Mouse (Mus musculus) kidney, postnatal 0 days (tissue): ENCODE data around the gene Tceanc2. TPM values are rescaled to one million over a fixed set of nuclear protein-coding genes. Genes with fewer than 3 reads are reported as not detected.

Source experiments
- ATAC-seq: fragments of 200-750 bp; cut with Nextera tagmentation; replicated peaks from 2 replicates; pipeline ENCODE4 v1.8.0; 2017; ENCODE audit warnings: low read depth, moderate number of reproducible peaks, moderate TSS enrichment, moderate library complexity; ENCODE audit not compliant: low FRiP score
- DNase-seq: peaks from one replicate; pipeline ENCODE4 v3.0.0-alpha.2; 2016; ENCODE audit warnings: low spot score
- H3K27ac ChIP-seq: fragments of 300-500 bp; sonication (generic); 2 replicates; pipeline ENCODE4 v1.5.1; 2014; ENCODE audit warnings: mild to moderate bottlenecking
- H3K27me3 ChIP-seq: fragments of 300-500 bp; sonication (generic); 2 replicates; pipeline ENCODE4 v1.6.1; 2014; ENCODE audit warnings: low read length, mixed read lengths; ENCODE audit not compliant: insufficient read depth
- H3K36me3 ChIP-seq: fragments of 300-500 bp; sonication (generic); 2 replicates; pipeline ENCODE4 v1.6.1; 2014; ENCODE audit warnings: low read length, mixed read lengths; ENCODE audit not compliant: insufficient read depth
- H3K4me1 ChIP-seq: fragments of 300-500 bp; sonication (generic); replicated peaks from 2 replicates; pipeline ENCODE4 v1.6.1; 2014; ENCODE audit warnings: antibody characterized with exemption, low read length, mixed read lengths; ENCODE audit not compliant: insufficient read depth
- H3K4me2 ChIP-seq: fragments of 300-500 bp; sonication (generic); 2 replicates; pipeline ENCODE4 v1.6.1; 2014; ENCODE audit warnings: mild to moderate bottlenecking, low read length, moderate library complexity, mixed read lengths
- H3K4me3 ChIP-seq: fragments of 300-500 bp; sonication (generic); replicated peaks from 2 replicates; pipeline ENCODE4 v1.5.1; 2014; ENCODE audit warnings: low read depth, low read length
- H3K9ac ChIP-seq: fragments of 300-500 bp; sonication (generic); 2 replicates; pipeline ENCODE4 v1.6.1; 2014; ENCODE audit warnings: low read depth, low read length
- H3K9me3 ChIP-seq: fragments of 300-500 bp; sonication (generic); replicated peaks from 2 replicates; pipeline ENCODE4 v1.6.1; 2016; ENCODE audit warnings: low read length, inconsistent platforms, mixed read lengths
- CTCF ChIP-seq: IDR thresholded peaks from 2 replicates; pipeline ENCODE4 v1.5.1; 2016; ENCODE audit warnings: antibody characterized with exemption, low read depth, mild to moderate bottlenecking, moderate library complexity
- WGBS: fragments of 180-500 bp; shearing (Covaris S2); extraction: QIAGEN DNeasy Blood & Tissue Kit; methylation state at CpG from one replicate; pipeline ENCODE4 v1.1.7; 2014; 5-methylcytosine and 5-hydroxymethylcytosine counted together
- polyA plus RNA-seq: library from polyadenylated mRNA; unstranded; fragments of >200 nt; fragmentation: Nextera tagmentation; extraction: Ambion mirVana; gene quantifications from 2 replicates; pipeline ENCODE4 v1.2.1, GENCODE M21; 2015

Tceanc2 gene
- polyA plus RNA-seq, 1 experiment from 2014 or later = 37.4 TPM

GRCm38 (mm10) chr4:107098375-107098774, 80.5 kb downstream of the Tceanc2 start:
- no peak for ATAC-seq
- no peaks in the 10 kb centered on the region for H3K27me3 ChIP-seq
- no peak overlapping the region for H3K27ac ChIP-seq
- no peak for DNase-seq
- H3K4me3 ChIP-seq = no peak overlapping the region
- no peak overlapping the region for H3K4me2 ChIP-seq
- no peak overlapping the region for H3K9ac ChIP-seq
- no peak for TF ChIP-seq CTCF
- no peaks in the 10 kb centered on the region for H3K36me3 ChIP-seq
- no peaks in the 10 kb centered on the region for H3K4me1 ChIP-seq
- no peaks in the 10 kb centered on the region for H3K9me3 ChIP-seq
- 51% methylated on average over 10 of the region's 10 CpGs for WGBS

GRCm38 (mm10) chr4:107097871-107098270, 81.0 kb downstream of the Tceanc2 start:
- H3K36me3 ChIP-seq = no peaks in the 10 kb centered on the region
- no peak overlapping the region for H3K4me3 ChIP-seq
- no peak overlapping the region for H3K9ac ChIP-seq
- no peak overlapping the region for H3K27ac ChIP-seq
- H3K9me3 ChIP-seq = no peaks in the 10 kb centered on the region
- ATAC-seq (no peak), DNase-seq (no peak)
- no peak overlapping the region for H3K4me2 ChIP-seq
- H3K4me1 ChIP-seq = no peaks in the 10 kb centered on the region
- H3K27me3 ChIP-seq = no peaks in the 10 kb centered on the region
- 0 out of 2 replicates have a peak, but pooled peaks have one; percentile 4 for TF ChIP-seq CTCF
- WGBS = 27% methylated on average over 15 of the region's 15 CpGs

DNA sequence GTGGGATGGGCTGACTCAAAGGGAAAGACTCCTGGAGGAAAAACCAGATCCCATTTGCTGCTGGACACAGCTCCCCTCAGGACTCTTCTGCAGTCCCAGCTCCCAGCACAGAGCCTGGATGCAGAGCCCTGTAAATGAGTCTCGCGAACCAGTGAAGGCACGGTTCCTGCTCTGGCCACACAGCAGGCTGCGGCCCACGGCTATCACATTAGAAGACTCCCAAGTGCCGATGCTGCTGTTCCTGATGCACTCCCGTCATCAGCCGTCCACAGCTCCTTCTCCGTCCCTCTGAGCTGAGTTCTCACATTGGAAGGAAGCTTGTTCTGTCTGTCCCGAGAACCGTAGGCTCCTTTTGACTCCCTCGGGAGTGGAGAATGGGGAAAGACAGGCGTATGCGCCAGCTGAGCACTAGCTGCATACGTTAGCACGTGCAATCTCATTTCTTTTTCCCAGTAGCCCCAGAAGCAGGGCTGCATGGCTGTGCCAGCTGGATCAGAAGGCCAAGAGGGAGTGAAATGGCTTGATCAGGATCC, 82.0 kb downstream of the Tceanc2 start, which contains the start of gene Cdcp2:
TSS of gene Cdcp2 (plus strand) at position 51 of the 533 bp plus-strand sequence.
- DNase-seq (no peak), ATAC-seq (no peak)
- Histone ChIP-seq H3K4me1 (no peaks in the 10 kb centered on the region), H3K4me2 (no peak within 1 kb of the TSS), H3K27me3 (no peaks in the 10 kb centered on the region), H3K36me3 (no peaks in the 10 kb centered on the region), H3K9ac (no peak within 1 kb of the TSS), H3K27ac (no peak within 1 kb of the TSS), H3K9me3 (no peaks in the 10 kb centered on the region), H3K4me3 (no peak within 1 kb of the TSS)
- 74% methylated on average over 16 of the region's 16 CpGs for WGBS
- no peak for TF ChIP-seq CTCF

DNA sequence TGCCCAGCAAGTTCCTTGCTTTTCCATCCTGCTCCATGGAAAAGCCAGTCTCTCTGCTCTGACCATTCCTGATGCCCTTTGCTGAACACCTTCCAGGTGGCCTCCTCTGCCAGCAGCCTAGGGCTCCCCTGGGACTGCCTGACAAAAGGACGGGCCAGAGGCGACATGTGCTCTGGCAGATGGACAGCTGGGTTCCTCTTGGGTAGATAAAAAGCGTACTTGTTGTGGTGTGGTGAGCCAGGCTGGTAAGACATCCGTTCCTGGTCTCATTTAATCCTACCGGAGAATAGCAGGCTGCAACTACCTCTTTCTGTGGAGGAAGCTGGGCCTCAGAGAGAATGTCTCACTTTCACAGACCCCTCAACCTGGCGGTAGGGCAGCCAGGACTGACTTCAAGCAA, 82.9 kb downstream of the Tceanc2 start:
- Histone ChIP-seq H3K4me3 (no peak overlapping the region), H3K9ac (no peak overlapping the region), H3K27me3 (no peaks in the 10 kb centered on the region), H3K27ac (no peak overlapping the region), H3K4me2 (no peak overlapping the region), H3K9me3 (no peaks in the 10 kb centered on the region), H3K4me1 (no peaks in the 10 kb centered on the region), H3K36me3 (no peaks in the 10 kb centered on the region)
- WGBS = 65% methylated on average over 6 of the region's 6 CpGs
- ATAC-seq (no peak), DNase-seq (no peak)
- no peak for TF ChIP-seq CTCF

DNA sequence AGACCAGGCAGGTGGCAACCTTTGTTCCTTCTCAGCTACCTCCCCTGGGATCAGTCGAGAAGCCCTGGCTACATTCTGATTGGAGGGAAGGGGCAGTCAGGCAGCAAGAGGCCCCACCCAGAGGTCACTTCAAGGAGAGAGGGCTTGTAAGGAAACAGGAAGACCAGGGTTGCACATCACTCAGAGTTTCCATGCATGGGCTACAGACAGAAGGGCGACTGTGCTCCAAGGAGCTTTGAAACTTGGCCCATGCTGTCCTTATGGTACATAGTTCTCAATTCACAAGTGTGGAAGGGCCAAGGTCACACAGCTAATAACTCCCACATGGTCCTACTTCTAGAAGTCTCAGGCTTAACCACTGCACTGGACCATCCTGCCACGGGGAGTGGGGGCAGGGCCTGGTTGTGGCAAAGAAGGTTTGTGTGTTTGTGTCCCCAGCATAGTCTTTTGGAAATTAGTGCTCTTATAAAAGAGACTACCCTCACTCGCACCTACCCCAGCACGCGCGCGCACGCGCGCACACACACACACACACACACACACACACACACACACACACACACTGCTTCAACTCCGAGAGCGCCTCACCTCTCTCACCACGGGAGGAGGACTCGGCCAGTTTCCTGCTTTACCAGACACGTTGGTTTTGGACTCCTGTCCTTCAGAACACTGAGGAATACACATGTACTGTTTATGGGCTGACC, 84.3 kb downstream of the Tceanc2 start:
- Histone ChIP-seq H3K27ac (no peak overlapping the region), H3K9ac (no peak overlapping the region), H3K4me2 (no peak overlapping the region), H3K4me1 (no peaks in the 10 kb centered on the region), H3K4me3 (no peak overlapping the region), H3K27me3 (no peaks in the 10 kb centered on the region), H3K9me3 (no peaks in the 10 kb centered on the region), H3K36me3 (no peaks in the 10 kb centered on the region)
- TF ChIP-seq CTCF = no peak
- DNase-seq (no peak), ATAC-seq (no peak)
- 72% methylated on average over 16 of the region's 16 CpGs for WGBS

DNA sequence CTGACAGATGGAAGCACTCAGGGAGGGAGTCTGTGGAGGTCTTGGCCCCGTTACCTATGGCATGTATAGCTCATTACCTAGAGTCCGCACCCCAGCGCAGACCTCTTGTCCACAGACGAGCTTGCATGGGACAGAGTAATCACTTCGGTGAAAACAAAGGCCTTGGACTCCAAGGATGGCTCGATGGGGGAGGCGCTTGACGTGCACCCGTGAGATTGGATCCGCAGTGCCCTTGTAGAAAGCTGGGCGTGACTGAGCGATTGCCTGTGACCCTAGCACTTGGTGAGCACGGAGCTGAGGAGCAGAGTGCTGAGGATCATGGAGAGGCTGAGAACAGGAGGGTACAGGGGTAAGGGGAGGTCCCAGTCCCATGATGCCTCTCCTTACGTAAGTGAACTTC, 87.2 kb downstream of the Tceanc2 start:
- Histone ChIP-seq H3K4me1 (no peaks in the 10 kb centered on the region), H3K27ac (no peak overlapping the region), H3K36me3 (no peaks in the 10 kb centered on the region), H3K9ac (no peak overlapping the region), H3K27me3 (no peaks in the 10 kb centered on the region), H3K4me2 (no peak overlapping the region), H3K9me3 (no peaks in the 10 kb centered on the region), H3K4me3 (no peak overlapping the region)
- no peak for ATAC-seq
- 69% methylated on average over 14 of the region's 14 CpGs for WGBS
- no peak for TF ChIP-seq CTCF
- no peak for DNase-seq
